Mouse (Mus musculus) myocyte (in vitro differentiated cells): ENCODE measurements around the gene Mrpl54. TPM values are rescaled to one million over a fixed set of nuclear protein-coding genes. Genes with fewer than 3 reads are reported as not detected.

ENCODE experiments used
- H3K27me3 ChIP-seq: one replicate; pipeline ENCODE4 v1.6.1; 2011; ENCODE audit not compliant: control insufficient read depth, insufficient read depth, insufficient read length
- H3K36me3 ChIP-seq: one replicate; pipeline ENCODE4 v1.6.1; 2011; ENCODE audit not compliant: control insufficient read depth, insufficient read depth
- H3K4me2 ChIP-seq: one replicate; pipeline ENCODE4 v1.6.1; 2011; ENCODE audit warnings: low read depth, control low read depth
- H3K4me3 ChIP-seq: one replicate; pipeline ENCODE4 v1.5.1; 2011; ENCODE audit warnings: mild to moderate bottlenecking, control low read depth, moderate library complexity
- H3K79me2 ChIP-seq: one replicate; pipeline ENCODE4 v1.6.1; 2011; ENCODE audit not compliant: control insufficient read depth, insufficient read depth
- H3ac ChIP-seq: one replicate; pipeline ENCODE4 v1.6.1; 2011; ENCODE audit not compliant: control insufficient read depth, insufficient read length
- CEBPB ChIP-seq: IDR thresholded peaks from 2 replicates; pipeline ENCODE4 v1.6.1; 2011; ENCODE audit warnings: mild to moderate bottlenecking, moderate library complexity; ENCODE audit not compliant: poor library complexity, insufficient read depth, severe bottlenecking
- E2F4 ChIP-seq: IDR thresholded peaks from one replicate; pipeline ENCODE4 v1.6.1; 2011; ENCODE audit warnings: mild to moderate bottlenecking, control low read depth, moderate library complexity; ENCODE audit not compliant: insufficient read depth
- MAX ChIP-seq: IDR thresholded peaks from one replicate; pipeline ENCODE4 v1.6.1; 2011; ENCODE audit warnings: low read depth, mild to moderate bottlenecking, control low read depth
- MYOD1 ChIP-seq, 3 experiments: IDR thresholded peaks; one replicate each; pipeline ENCODE4 v1.6.1; 2011; ENCODE audit warnings: control low read depth in 2 of 3, low read depth in 2 of 3, mild to moderate bottlenecking in 2 of 3, moderate library complexity in 1 of 3; ENCODE audit not compliant: insufficient read length in 2 of 3, control insufficient read depth in 1 of 3
- MYOG ChIP-seq, 3 experiments: IDR thresholded peaks; one replicate each; pipeline ENCODE4 v1.6.1; 2011; ENCODE audit warnings: control low read depth in 2 of 3, low read depth in 2 of 3, mild to moderate bottlenecking in 2 of 3; ENCODE audit not compliant: insufficient read length in 2 of 3, control insufficient read depth in 1 of 3, insufficient read depth in 1 of 3
- POLR2A ChIP-seq: IDR thresholded peaks from one replicate; pipeline ENCODE4 v1.6.1; 2011; ENCODE audit warnings: low read depth, mild to moderate bottlenecking, control low read depth, moderate library complexity; ENCODE audit not compliant: insufficient read length
- POLR2AphosphoS2 ChIP-seq: IDR thresholded peaks from one replicate; pipeline ENCODE4 v1.6.1; 2011; ENCODE audit warnings: low read depth, control low read depth; ENCODE audit not compliant: insufficient read length
- REST ChIP-seq: IDR thresholded peaks from one replicate; pipeline ENCODE4 v1.6.1; 2011; ENCODE audit warnings: mild to moderate bottlenecking, control low read depth, moderate library complexity; ENCODE audit not compliant: insufficient read depth, insufficient read length
- SRF ChIP-seq: IDR thresholded peaks from one replicate; pipeline ENCODE4 v1.6.1; 2011; ENCODE audit warnings: low read depth; ENCODE audit not compliant: control insufficient read depth, insufficient read length
- TCF12 ChIP-seq: IDR thresholded peaks from one replicate; pipeline ENCODE4 v1.6.1; 2011; ENCODE audit warnings: mild to moderate bottlenecking, control low read depth; ENCODE audit not compliant: poor library complexity, insufficient read depth, severe bottlenecking
- TCF3 ChIP-seq: IDR thresholded peaks from one replicate; pipeline ENCODE4 v1.6.1; 2011; ENCODE audit warnings: low read depth, control low read depth; ENCODE audit not compliant: insufficient read length
- USF1 ChIP-seq: IDR thresholded peaks from one replicate; pipeline ENCODE4 v1.6.1; 2011; ENCODE audit warnings: low read depth, mild to moderate bottlenecking, control low read depth, moderate library complexity
- polyA plus RNA-seq: library from polyadenylated mRNA; unstranded; fragments of >200 nt; fragmentation: generic; extraction: Trizol; gene quantifications from one replicate; pipeline ENCODE4 v1.2.1, GENCODE M21; 2012; ENCODE audit warnings: missing spikeins

Mrpl54 gene
- polyA plus RNA-seq, 1 experiment = 167 TPM

DNA sequence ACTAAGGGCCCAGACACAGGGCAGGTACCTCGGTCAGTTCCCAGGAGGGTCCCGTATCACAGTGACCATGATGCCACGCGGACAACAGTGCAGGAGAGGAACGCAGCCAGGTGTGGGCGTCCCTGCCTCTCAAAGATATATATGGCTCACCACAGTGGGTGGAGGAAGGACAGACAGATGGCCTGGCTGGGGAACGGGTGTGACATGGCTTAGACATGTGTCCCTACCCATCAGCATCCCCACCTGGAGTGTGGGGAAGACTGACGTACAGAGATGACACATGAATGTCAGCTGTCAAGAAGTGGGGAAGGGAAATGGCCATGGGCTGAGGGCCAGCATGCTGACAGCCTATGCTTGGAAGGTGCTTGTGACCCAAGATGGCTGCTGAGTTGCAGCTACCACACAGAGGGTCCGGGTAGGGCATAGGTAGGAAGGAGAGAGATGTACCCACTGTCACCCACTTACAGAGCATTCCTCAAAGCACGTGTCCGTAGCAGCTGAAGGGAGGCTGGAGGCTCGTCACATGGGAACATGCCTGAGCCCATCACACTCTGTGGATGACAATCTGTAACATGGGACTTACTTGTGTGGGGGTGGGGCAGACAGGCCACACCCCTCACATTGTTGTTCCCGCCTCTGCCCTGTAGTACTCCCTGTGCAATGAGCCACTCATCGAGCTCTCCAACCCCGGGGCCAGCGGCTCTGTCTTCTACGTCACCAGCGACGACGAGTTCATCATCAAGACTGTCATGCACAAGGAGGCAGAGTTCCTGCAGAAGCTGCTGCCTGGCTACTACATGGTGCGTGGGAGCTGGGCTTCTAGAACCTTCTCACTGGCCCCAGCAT lies 40.3 kb upstream of the Mrpl54 start:
- Histone ChIP-seq H3K79me2 (peaks cover 5% of the 10 kb centered on the region), H3K36me3 (no peaks in the 10 kb centered on the region), H3K4me3 (no peak overlapping the region), H3K27me3 (no peaks in the 10 kb centered on the region), H3ac (no peak overlapping the region), H3K4me2 (no peak overlapping the region)
- TF ChIP-seq MYOD1 (IDR thresholded peaks at IDR 0.05; ENCODE audit: control insufficient read depth in 1 of 3, insufficient read length in 2 of 3, low read depth in 2 of 3) = peak in 1 of 3 experiments; percentile 70
- TF ChIP-seq POLR2AphosphoS2 = no peak
- no peak for TF ChIP-seq CEBPB
- no peak for TF ChIP-seq MAX
- TF ChIP-seq TCF3 = no peak
- peak in 1 of 3 experiments; percentile 17 for TF ChIP-seq MYOG (IDR thresholded peaks at IDR 0.05; ENCODE audit: control insufficient read depth in 1 of 3, insufficient read depth in 1 of 3, insufficient read length in 2 of 3, low read depth in 2 of 3)

GRCm38 (mm10) chr10:81306173-81306668 lies 39.5 kb upstream of the Mrpl54 start:
- Histone ChIP-seq H3K27me3 (no peaks in the 10 kb centered on the region), H3ac (no peak overlapping the region), H3K36me3 (no peaks in the 10 kb centered on the region), H3K4me2 (no peak overlapping the region), H3K79me2 (peaks cover 5% of the 10 kb centered on the region), H3K4me3 (no peak overlapping the region)
- TF ChIP-seq CEBPB = no peak
- TF ChIP-seq USF1 = no peak
- TF ChIP-seq TCF3 = no peak
- no peak for TF ChIP-seq POLR2AphosphoS2
- TF ChIP-seq MYOG (IDR thresholded peaks at IDR 0.05; ENCODE audit: control insufficient read depth in 1 of 3, insufficient read depth in 1 of 3, insufficient read length in 2 of 3, low read depth in 2 of 3) = no peak

- Histone ChIP-seq H3K4me3 (no peak overlapping the region), H3K36me3 (no peaks in the 10 kb centered on the region), H3K4me2 (no peak overlapping the region), H3ac (no peak overlapping the region), H3K79me2 (peaks cover 5% of the 10 kb centered on the region), H3K27me3 (no peaks in the 10 kb centered on the region)
- TF ChIP-seq MYOG (IDR thresholded peaks at IDR 0.05; ENCODE audit: control insufficient read depth in 1 of 3, insufficient read depth in 1 of 3, insufficient read length in 2 of 3, low read depth in 2 of 3) (no peak), MYOD1 (IDR thresholded peaks at IDR 0.05; ENCODE audit: control insufficient read depth in 1 of 3, insufficient read length in 2 of 3, low read depth in 2 of 3) (no peak), CEBPB (no peak), POLR2A (no peak), TCF12 (no peak), E2F4 (no peak), TCF3 (no peak), SRF (no peak), USF1 (no peak), MAX (no peak), POLR2AphosphoS2 (no peak), REST (no peak)
Observed at GRCm38 (mm10) chr10:81305663-81306062, 38.9 kb upstream of the Mrpl54 start.

GRCm38 (mm10) chr10:81304597-81305238 lies 38.0 kb upstream of the Mrpl54 start:
- H3K36me3 ChIP-seq = no peaks in the 10 kb centered on the region
- no peak overlapping the region for H3K4me2 ChIP-seq
- H3K79me2 ChIP-seq = peaks cover 5% of the 10 kb centered on the region
- H3K4me3 ChIP-seq = no peak overlapping the region
- no peak overlapping the region for H3ac ChIP-seq
- no peaks in the 10 kb centered on the region for H3K27me3 ChIP-seq
- TF ChIP-seq MYOD1 (IDR thresholded peaks at IDR 0.05; ENCODE audit: control insufficient read depth in 1 of 3, insufficient read length in 2 of 3, low read depth in 2 of 3) = peak in 1 of 3 experiments; percentile 21
- no peak for TF ChIP-seq POLR2AphosphoS2
- TF ChIP-seq POLR2A = no peak
- TF ChIP-seq CEBPB = no peak
- no peak for TF ChIP-seq REST

DNA sequence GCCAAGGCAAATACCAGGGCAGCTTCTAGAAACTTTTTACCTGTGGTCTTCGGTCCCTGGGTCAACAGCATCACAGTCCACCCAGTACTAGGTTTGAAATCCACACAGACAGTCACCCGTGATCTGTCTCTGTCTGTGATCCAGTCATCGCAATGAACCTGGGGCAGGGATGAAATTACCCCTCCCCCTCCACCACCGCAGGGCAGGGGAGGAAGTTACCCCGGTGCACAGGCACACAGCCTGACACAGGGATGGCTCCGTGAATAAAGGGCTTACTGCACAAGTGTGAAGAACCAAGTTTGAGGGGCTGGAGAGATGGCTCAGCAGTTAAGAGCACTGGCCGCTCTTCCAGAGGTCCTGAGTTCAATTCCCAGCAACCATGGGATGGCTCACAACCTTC lies 37.0 kb upstream of the Mrpl54 start:
- Histone ChIP-seq H3K4me2 (no peak overlapping the region), H3ac (no peak overlapping the region), H3K36me3 (no peaks in the 10 kb centered on the region), H3K27me3 (no peaks in the 10 kb centered on the region), H3K4me3 (no peak overlapping the region), H3K79me2 (peaks cover 13% of the 10 kb centered on the region)
- TF ChIP-seq POLR2A (no peak), CEBPB (no peak), TCF12 (no peak), SRF (no peak), POLR2AphosphoS2 (no peak), MAX (no peak), MYOD1 (IDR thresholded peaks at IDR 0.05; ENCODE audit: control insufficient read depth in 1 of 3, insufficient read length in 2 of 3, low read depth in 2 of 3) (no peak), TCF3 (no peak), E2F4 (no peak), MYOG (IDR thresholded peaks at IDR 0.05; ENCODE audit: control insufficient read depth in 1 of 3, insufficient read depth in 1 of 3, insufficient read length in 2 of 3, low read depth in 2 of 3) (no peak), REST (no peak), USF1 (no peak)
